Mouse (Mus musculus) erythroblast, embryonic 14.5 days (primary cell): ENCODE data around the gene Gm13420.

Experiments
- GATA1 ChIP-seq: IDR thresholded peaks from 2 replicates; pipeline ENCODE4 v1.6.1; 2012; ENCODE audit warnings: low read length, inconsistent platforms, mixed read lengths
- TAL1 ChIP-seq: IDR thresholded peaks from 3 replicates; pipeline ENCODE4 v1.6.1; 2012; ENCODE audit warnings: low read length, inconsistent platforms, mixed read lengths

DNA sequence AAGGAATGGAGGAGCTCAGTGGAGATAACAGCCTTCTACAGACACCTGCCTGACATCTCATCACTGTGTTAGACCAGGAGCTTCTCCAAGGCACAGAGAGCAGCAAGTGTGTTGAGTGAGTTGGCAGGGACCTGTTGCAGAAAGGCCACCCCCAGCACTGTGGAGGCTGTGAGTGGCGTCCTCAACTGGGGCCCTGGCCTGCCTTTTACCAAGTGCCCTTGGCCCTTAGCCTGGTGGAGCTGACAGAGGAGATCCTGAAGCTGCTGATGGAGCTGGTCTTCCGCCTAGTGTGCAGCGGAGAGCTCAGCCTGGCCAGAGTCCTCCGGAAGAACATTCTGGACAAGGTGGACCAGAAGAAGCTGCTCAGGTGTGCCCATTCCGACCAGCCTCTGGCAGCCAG is 18.1 kb downstream of the Gm13420 start:
- TF ChIP-seq GATA1, result no peak
- TF ChIP-seq TAL1, result no peak
